Mouse (Mus musculus) myocyte (in vitro differentiated cells): ENCODE data around the gene Cep128. TPM values are rescaled to one million over a fixed set of nuclear protein-coding genes. Genes with fewer than 3 reads are reported as not detected.

Experiments
- H3K27me3 ChIP-seq: one replicate; pipeline ENCODE4 v1.6.1; 2011; ENCODE audit not compliant: control insufficient read depth, insufficient read depth, insufficient read length
- H3K36me3 ChIP-seq: one replicate; pipeline ENCODE4 v1.6.1; 2011; ENCODE audit not compliant: control insufficient read depth, insufficient read depth
- H3K4me2 ChIP-seq: one replicate; pipeline ENCODE4 v1.6.1; 2011; ENCODE audit warnings: low read depth, control low read depth
- H3K4me3 ChIP-seq: one replicate; pipeline ENCODE4 v1.5.1; 2011; ENCODE audit warnings: mild to moderate bottlenecking, control low read depth, moderate library complexity
- H3K79me2 ChIP-seq: one replicate; pipeline ENCODE4 v1.6.1; 2011; ENCODE audit not compliant: control insufficient read depth, insufficient read depth
- H3ac ChIP-seq: one replicate; pipeline ENCODE4 v1.6.1; 2011; ENCODE audit not compliant: control insufficient read depth, insufficient read length
- E2F4 ChIP-seq: IDR thresholded peaks from one replicate; pipeline ENCODE4 v1.6.1; 2011; ENCODE audit warnings: mild to moderate bottlenecking, control low read depth, moderate library complexity; ENCODE audit not compliant: insufficient read depth
- MAX ChIP-seq: IDR thresholded peaks from one replicate; pipeline ENCODE4 v1.6.1; 2011; ENCODE audit warnings: low read depth, mild to moderate bottlenecking, control low read depth
- MYOD1 ChIP-seq, 3 experiments: IDR thresholded peaks; one replicate each; pipeline ENCODE4 v1.6.1; 2011; ENCODE audit warnings: control low read depth in 2 of 3, low read depth in 2 of 3, mild to moderate bottlenecking in 2 of 3, moderate library complexity in 1 of 3; ENCODE audit not compliant: insufficient read length in 2 of 3, control insufficient read depth in 1 of 3
- MYOG ChIP-seq, 3 experiments: IDR thresholded peaks; one replicate each; pipeline ENCODE4 v1.6.1; 2011; ENCODE audit warnings: control low read depth in 2 of 3, low read depth in 2 of 3, mild to moderate bottlenecking in 2 of 3; ENCODE audit not compliant: insufficient read length in 2 of 3, control insufficient read depth in 1 of 3, insufficient read depth in 1 of 3
- POLR2A ChIP-seq: IDR thresholded peaks from one replicate; pipeline ENCODE4 v1.6.1; 2011; ENCODE audit warnings: low read depth, mild to moderate bottlenecking, control low read depth, moderate library complexity; ENCODE audit not compliant: insufficient read length
- REST ChIP-seq: IDR thresholded peaks from one replicate; pipeline ENCODE4 v1.6.1; 2011; ENCODE audit warnings: mild to moderate bottlenecking, control low read depth, moderate library complexity; ENCODE audit not compliant: insufficient read depth, insufficient read length
- SRF ChIP-seq: IDR thresholded peaks from one replicate; pipeline ENCODE4 v1.6.1; 2011; ENCODE audit warnings: low read depth; ENCODE audit not compliant: control insufficient read depth, insufficient read length
- USF1 ChIP-seq: IDR thresholded peaks from one replicate; pipeline ENCODE4 v1.6.1; 2011; ENCODE audit warnings: low read depth, mild to moderate bottlenecking, control low read depth, moderate library complexity
- polyA plus RNA-seq: library from polyadenylated mRNA; unstranded; fragments of >200 nt; fragmentation: generic; extraction: Trizol; gene quantifications from one replicate; pipeline ENCODE4 v1.2.1, GENCODE M21; 2012; ENCODE audit warnings: missing spikeins

Gene Cep128
- polyA plus RNA-seq, 1 experiment: 2.9 TPM

DNA sequence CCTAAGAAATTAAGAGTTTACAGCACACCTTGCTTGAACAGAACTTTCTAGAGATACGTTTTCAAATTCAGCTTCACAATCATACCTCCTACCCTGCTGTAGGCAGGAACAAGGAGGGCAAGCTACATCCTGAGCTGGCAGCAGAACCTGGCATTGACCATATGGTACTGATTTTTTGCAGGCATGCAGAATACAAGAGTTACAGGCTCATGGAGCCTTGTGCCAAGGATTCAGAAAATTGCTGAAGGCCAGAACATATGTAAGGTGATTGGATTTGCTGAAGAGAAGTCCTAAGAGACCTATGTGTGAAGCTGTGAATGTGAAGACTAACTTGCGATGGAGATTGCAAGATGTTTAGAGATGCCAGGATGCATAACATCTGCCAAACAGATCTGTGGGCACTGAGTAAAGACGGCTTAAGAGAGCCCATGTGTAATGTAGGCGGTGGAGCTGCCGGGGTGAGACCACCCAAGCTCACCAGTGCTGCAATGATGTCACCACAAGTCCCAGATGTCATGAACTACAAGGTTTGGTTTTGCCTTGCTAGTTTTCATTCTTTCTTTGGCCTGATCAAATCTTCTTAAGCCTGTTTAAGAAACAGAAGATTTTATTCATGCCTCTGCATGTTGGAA, 422.7 kb downstream of the Cep128 start:
- no peak overlapping the region for H3ac ChIP-seq
- no peaks in the 10 kb centered on the region for H3K79me2 ChIP-seq
- TF ChIP-seq REST: no peak
- no peak for TF ChIP-seq MAX
- TF ChIP-seq MYOG (IDR thresholded peaks at IDR 0.05; ENCODE audit: control insufficient read depth in 1 of 3, insufficient read depth in 1 of 3, insufficient read length in 2 of 3, low read depth in 2 of 3): no peak
- TF ChIP-seq MYOD1 (IDR thresholded peaks at IDR 0.05; ENCODE audit: control insufficient read depth in 1 of 3, insufficient read length in 2 of 3, low read depth in 2 of 3): no peak
- TF ChIP-seq E2F4: no peak

GRCm38 (mm10) chr12:90954740-90955473, 429.3 kb downstream of the Cep128 start:
- Histone ChIP-seq H3K4me2 (no peak overlapping the region), H3K27me3 (no peaks in the 10 kb centered on the region), H3K79me2 (no peaks in the 10 kb centered on the region), H3K36me3 (no peaks in the 10 kb centered on the region), H3K4me3 (no peak overlapping the region), H3ac (no peak overlapping the region)
- no peak for TF ChIP-seq USF1
- no peak for TF ChIP-seq POLR2A
- no peak for TF ChIP-seq SRF
- TF ChIP-seq MYOG (IDR thresholded peaks at IDR 0.05; ENCODE audit: control insufficient read depth in 1 of 3, insufficient read depth in 1 of 3, insufficient read length in 2 of 3, low read depth in 2 of 3): no peak
- no peak for TF ChIP-seq E2F4

More for the DNA sequence above, 422.7 kb downstream of the Cep128 start:
- Histone ChIP-seq H3K27me3 (no peaks in the 10 kb centered on the region), H3K4me2 (no peak overlapping the region), H3K4me3 (no peak overlapping the region), H3K36me3 (no peaks in the 10 kb centered on the region)

Other genes with a start within 250 kb of the Cep128 start
- gene Tshr, start 154 bp upstream of the Cep128 start, polyA plus RNA-seq: not detected
- 5.8 TPM for gene Gtf2a1, start 206.1 kb upstream of the Cep128 start, polyA plus RNA-seq